ENCODE assay signal across 8 mouse cellular contexts in the genomic region with DNA sequence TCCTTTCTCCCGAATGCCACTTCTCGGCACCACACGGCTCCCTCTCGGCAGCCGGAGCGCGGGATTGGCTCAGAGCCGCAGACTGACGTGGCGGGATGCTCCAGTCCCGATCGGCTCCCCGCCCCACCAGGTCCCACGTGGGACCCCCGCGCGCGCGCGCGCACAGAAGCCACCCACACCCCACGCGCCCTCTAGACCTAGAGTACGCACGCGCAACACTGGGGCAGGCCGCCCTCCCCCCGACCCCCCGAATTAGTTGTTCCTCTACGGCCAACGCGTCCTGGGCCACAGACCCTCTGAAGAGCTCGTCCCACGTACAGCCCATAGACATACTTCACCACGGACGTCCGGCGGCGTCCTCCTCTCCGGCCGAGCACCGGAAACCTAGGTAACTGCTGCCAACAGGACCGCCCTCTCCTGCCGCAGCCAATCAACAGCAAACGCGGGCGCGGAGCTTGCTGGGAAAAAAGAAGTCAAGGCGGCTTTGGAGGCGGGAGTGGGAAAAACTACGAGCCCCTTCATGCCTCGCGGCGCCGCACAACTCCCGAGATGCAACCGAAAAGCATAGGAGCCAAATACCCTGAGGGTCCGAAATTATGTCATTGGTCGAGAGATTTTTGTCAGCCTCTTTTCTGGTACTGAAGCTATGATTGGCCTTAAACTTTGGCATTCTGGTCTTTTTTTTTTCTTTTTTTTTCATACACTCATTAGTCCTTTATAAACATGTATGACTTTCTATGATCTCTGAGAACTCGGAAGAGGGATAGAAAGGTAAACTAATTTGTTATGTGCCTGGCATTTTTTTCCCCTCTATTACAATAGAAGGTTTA. TPM values are rescaled to one million over a fixed set of nuclear protein-coding genes. Genes with fewer than 3 reads are reported as not detected.
DNase-seq lines count a peak whose midpoint lies in the region; ATAC-seq and TF ChIP-seq lines count a peak whose summit lies in the region.

Txlna (minus strand) TSS at position 428 of the 830 bp plus-strand sequence.

- peak within 1 kb of the TSS; percentile 84 for H3K27ac ChIP-seq in heart, embryonic 12.5 days (ENCODE audit: poor library complexity, severe bottlenecking)
- peak within 1 kb of the TSS; percentile 85 for H3K27ac ChIP-seq in kidney, postnatal 0 days
- H3K27ac ChIP-seq in liver, embryonic 11.5 days (ENCODE audit: low read depth, low read length), result peak within 1 kb of the TSS; percentile 82
- H3K27ac ChIP-seq in stomach, embryonic 14.5 days (ENCODE audit: low read length), result peak within 1 kb of the TSS; percentile 87

- under 1% methylated on average over 60 of the region's 60 CpGs for WGBS in heart, embryonic 12.5 days
- under 1% methylated on average over 60 of the region's 60 CpGs for WGBS in kidney, postnatal 0 days
- WGBS in liver, embryonic 11.5 days, result 1% methylated on average over 60 of the region's 60 CpGs
- WGBS in stomach, embryonic 14.5 days, result under 1% methylated on average over 60 of the region's 60 CpGs

- ATAC-seq in erythroid progenitor cell, adult 5-6 weeks (replicated peaks; ENCODE audit: low FRiP score, poor library complexity, severe bottlenecking), result peak; percentile 94
- ATAC-seq in heart, embryonic 12.5 days (ENCODE audit: insufficient number of reproducible peaks, low FRiP score), result peak; percentile 96
- peak; percentile 94 for ATAC-seq in kidney, postnatal 0 days (replicated peaks; ENCODE audit: low FRiP score, low read depth)
- peak; percentile 92 for ATAC-seq in liver, embryonic 11.5 days (replicated peaks; ENCODE audit: low FRiP score)
- peak; percentile 94 for ATAC-seq in stomach, embryonic 14.5 days (ENCODE audit: insufficient number of reproducible peaks, insufficient read depth, low FRiP score, low read depth)

- peaks cover 60% of the 10 kb centered on the region for H3K36me3 ChIP-seq in heart, embryonic 12.5 days
- peaks cover 32% of the 10 kb centered on the region for H3K36me3 ChIP-seq in kidney, postnatal 0 days (ENCODE audit: insufficient read depth, low read length)
- peaks cover 35% of the 10 kb centered on the region for H3K36me3 ChIP-seq in liver, embryonic 11.5 days (ENCODE audit: control insufficient read depth, insufficient read depth, low read length)
- H3K36me3 ChIP-seq in stomach, embryonic 14.5 days (ENCODE audit: control insufficient read depth, insufficient read depth, low read length), result peaks cover 29% of the 10 kb centered on the region

- no peaks in the 10 kb centered on the region for H3K9me3 ChIP-seq in heart, embryonic 12.5 days (replicated peaks)
- H3K9me3 ChIP-seq in kidney, postnatal 0 days (replicated peaks; ENCODE audit: low read length), result no peaks in the 10 kb centered on the region
- H3K9me3 ChIP-seq in liver, embryonic 11.5 days (ENCODE audit: control insufficient read depth, low read length), result no peaks in the 10 kb centered on the region
- H3K9me3 ChIP-seq in stomach, embryonic 14.5 days (ENCODE audit: control insufficient read depth, low read depth, low read length), result no peaks in the 10 kb centered on the region

- H3K27me3 ChIP-seq in heart, embryonic 12.5 days (replicated peaks), result no peaks in the 10 kb centered on the region
- no peaks in the 10 kb centered on the region for H3K27me3 ChIP-seq in kidney, postnatal 0 days (ENCODE audit: insufficient read depth, low read length)
- H3K27me3 ChIP-seq in liver, embryonic 11.5 days (replicated peaks; ENCODE audit: control insufficient read depth, insufficient read depth, low read length), result no peaks in the 10 kb centered on the region
- H3K27me3 ChIP-seq in stomach, embryonic 14.5 days (ENCODE audit: control insufficient read depth, insufficient read depth, low read length), result no peaks in the 10 kb centered on the region

- peak within 1 kb of the TSS; percentile 77 for H3K4me3 ChIP-seq in heart, embryonic 12.5 days
- peak within 1 kb of the TSS; percentile 55 for H3K4me3 ChIP-seq in kidney, postnatal 0 days (replicated peaks; ENCODE audit: low read depth, low read length)
- H3K4me3 ChIP-seq in liver, embryonic 11.5 days (ENCODE audit: low read depth, low read length), result peak within 1 kb of the TSS; percentile 72
- H3K4me3 ChIP-seq in stomach, embryonic 14.5 days (ENCODE audit: low read depth, low read length), result peak within 1 kb of the TSS; percentile 48

- no peak; the same call in 1 of the 2 replicates for TF ChIP-seq CTCF in kidney, postnatal 0 days (IDR thresholded peaks at IDR 0.05; ENCODE audit: low read depth)

- peaks cover 27% of the 10 kb centered on the region for H3K4me1 ChIP-seq in heart, embryonic 12.5 days (replicated peaks)
- peaks cover 15% of the 10 kb centered on the region; the same call in 1 of the 2 replicates for H3K4me1 ChIP-seq in kidney, postnatal 0 days (replicated peaks; ENCODE audit: insufficient read depth, low read length)
- H3K4me1 ChIP-seq in liver, embryonic 11.5 days (replicated peaks; ENCODE audit: control insufficient read depth, insufficient read depth, low read length), result peaks cover 16% of the 10 kb centered on the region
- peaks cover 8% of the 10 kb centered on the region; the same call in 1 of the 2 replicates for H3K4me1 ChIP-seq in stomach, embryonic 14.5 days (ENCODE audit: control insufficient read depth, insufficient read depth, low read length)

- peak; percentile 97 for DNase-seq in CD4-positive helper T cell, adult 2 months (ENCODE audit: low read depth, low spot score)
- DNase-seq in brain, embryonic 18.5 days (ENCODE audit: low read depth, low spot score), result peak; percentile 97
- DNase-seq in kidney, postnatal 0 days (ENCODE audit: low spot score), result peak; percentile 99
- DNase-seq in liver, embryonic 11.5 days (ENCODE audit: low spot score), result peak; percentile 96
- DNase-seq in naive thymus-derived CD4-positive, alpha-beta T cell, adult 2 months (ENCODE audit: low read depth), result peak; percentile 95

- peak within 1 kb of the TSS; percentile 94 for H3K9ac ChIP-seq in heart, embryonic 12.5 days
- peak within 1 kb of the TSS; percentile 72 for H3K9ac ChIP-seq in kidney, postnatal 0 days (ENCODE audit: low read depth, low read length)
- H3K9ac ChIP-seq in liver, embryonic 11.5 days (ENCODE audit: low read depth, low read length), result peak within 1 kb of the TSS; percentile 75
- peak within 1 kb of the TSS; percentile 49 for H3K9ac ChIP-seq in stomach, embryonic 14.5 days (replicated peaks; ENCODE audit: low read depth, low read length)

- H3K4me2 ChIP-seq in heart, embryonic 12.5 days, result peak within 1 kb of the TSS; percentile 97
- H3K4me2 ChIP-seq in kidney, postnatal 0 days (ENCODE audit: low read length), result peak within 1 kb of the TSS; percentile 80
- peak within 1 kb of the TSS; percentile 91 for H3K4me2 ChIP-seq in liver, embryonic 11.5 days
- H3K4me2 ChIP-seq in stomach, embryonic 14.5 days (replicated peaks; ENCODE audit: low read depth, low read length), result peak within 1 kb of the TSS; percentile 78

RNA-seq across cellular contexts. Expression of gene Txlna, which starts in this region (rescaled TPM):
- 8.4 and 9.7 TPM in 2 replicates for total RNA-seq in erythroid progenitor cell, adult 5-6 weeks (2015; ENCODE audit: low replicate concordance)
- total RNA-seq in erythroid progenitor cell, adult 5-6 weeks (2017; ENCODE audit: low replicate concordance), result 20.7 and 35.0 TPM in 2 replicates
- 58.8 and 59.4 TPM in 2 replicates for polyA plus RNA-seq in heart, embryonic 12.5 days (2016; fragmentation: Nextera tagmentation; extraction: Ambion mirVana)
- polyA plus RNA-seq in kidney, postnatal 0 days (2015; fragmentation: Nextera tagmentation; extraction: Ambion mirVana), result 42.9 and 50.3 TPM in 2 replicates
- 70.6 and 76.7 TPM in 2 replicates for polyA plus RNA-seq in liver, embryonic 11.5 days (2014; fragmentation: Nextera tagmentation; extraction: Ambion mirVana)
- polyA plus RNA-seq in stomach, embryonic 14.5 days (2014; fragmentation: Nextera tagmentation; extraction: Ambion mirVana), result 91.9 and 94.4 TPM in 2 replicates

Comparison
In these comparisons a context has a peak if more than half of its experiments do, and no peak if none do; other contexts are left out.
1. Peak in every context shown above with its lines: DNase-seq, ATAC-seq, H3K4me3 ChIP-seq and H3K27ac ChIP-seq.